ENCODE assay signal across 10 mouse cellular contexts in genomic region chr15:9155325-9155724, GRCm38 (mm10). TPM values are rescaled to one million over a fixed set of nuclear protein-coding genes. Genes with fewer than 3 reads are reported as not detected.
DNase-seq lines count a peak whose midpoint lies in the region; ATAC-seq lines count a peak whose summit lies in the region.
"Had no signal": no experiment of that assay in that cellular context is flagged by ENCODE, and none has a peak within 500 bp of the region (broad histone marks: within the 10 kb centered on the region; RNA-seq: fewer than 3 reads in every experiment).

Skp2 (minus strand) TSS chr15:9155425.

- H3K36me3 ChIP-seq in lung, embryonic 16.5 days (ENCODE audit: control insufficient read depth, insufficient read depth, low read length), result peaks cover 6% of the 10 kb centered on the region; the same call in 1 of the 2 replicates
- H3K36me3 ChIP-seq in embryonic facial prominence, embryonic 15.5 days, result peaks cover 41% of the 10 kb centered on the region
- peaks cover 4% of the 10 kb centered on the region; the same call in 1 of the 2 replicates for H3K36me3 ChIP-seq in intestine, embryonic 15.5 days
- H3K36me3 ChIP-seq in neural tube, embryonic 12.5 days, result peaks cover 21% of the 10 kb centered on the region

- no peak within 1 kb of the TSS for H3K27ac ChIP-seq in lung, embryonic 16.5 days (ENCODE audit: low read length)
- no peak within 1 kb of the TSS for H3K27ac ChIP-seq in embryonic facial prominence, embryonic 15.5 days (replicated peaks)
- no peak within 1 kb of the TSS for H3K27ac ChIP-seq in intestine, embryonic 15.5 days
- H3K27ac ChIP-seq in neural tube, embryonic 12.5 days, result no peak within 1 kb of the TSS

- H3K4me1 ChIP-seq in lung, embryonic 16.5 days (replicated peaks; ENCODE audit: control insufficient read depth, insufficient read depth, low read length), result no peaks in the 10 kb centered on the region
- H3K4me1 ChIP-seq in embryonic facial prominence, embryonic 15.5 days, result no peaks in the 10 kb centered on the region
- no peaks in the 10 kb centered on the region for H3K4me1 ChIP-seq in intestine, embryonic 15.5 days (replicated peaks)
- no peaks in the 10 kb centered on the region for H3K4me1 ChIP-seq in neural tube, embryonic 12.5 days

- intact Hi-C loops in left cerebral cortex, postnatal 10 days (cut with DNase I), result no loop called here

- ATAC-seq in lung, embryonic 16.5 days (ENCODE audit: low read depth), result no peak
- no peak for ATAC-seq in embryonic facial prominence, embryonic 15.5 days (ENCODE audit: insufficient number of reproducible peaks, low FRiP score, low TSS enrichment, low read depth)
- ATAC-seq in intestine, embryonic 15.5 days, result no peak
- ATAC-seq in neural tube, embryonic 12.5 days (ENCODE audit: low FRiP score, low read depth), result no peak

- no peaks in the 10 kb centered on the region for H3K27me3 ChIP-seq in lung, embryonic 16.5 days (ENCODE audit: control insufficient read depth, insufficient read depth, low read depth, low read length)
- no peaks in the 10 kb centered on the region for H3K27me3 ChIP-seq in embryonic facial prominence, embryonic 15.5 days
- no peaks in the 10 kb centered on the region for H3K27me3 ChIP-seq in intestine, embryonic 15.5 days (replicated peaks)
- H3K27me3 ChIP-seq in neural tube, embryonic 12.5 days (replicated peaks), result no peaks in the 10 kb centered on the region

- H3K4me3 ChIP-seq in lung, embryonic 16.5 days (ENCODE audit: low read length), result no peak within 1 kb of the TSS
- H3K4me3 ChIP-seq in embryonic facial prominence, embryonic 15.5 days (replicated peaks), result no peak within 1 kb of the TSS
- H3K4me3 ChIP-seq in intestine, embryonic 15.5 days (replicated peaks), result no peak within 1 kb of the TSS
- H3K4me3 ChIP-seq in neural tube, embryonic 12.5 days, result no peak within 1 kb of the TSS

- DNase-seq in lung, adult 18-20 months, result no peak
- no peak for DNase-seq in left cerebral cortex, postnatal 10 days (ENCODE audit: extremely low spot score in 1 of 2, low spot score in 2 of 2)
- DNase-seq in frontal cortex, postnatal 36 days (ENCODE audit: low spot score in 2 of 2), result no peak
- no peak for DNase-seq in cerebellum, adult 8-10 months
- DNase-seq: kidney, postnatal 4 days; thymus, postnatal 25 days had no signal

- no peak within 1 kb of the TSS for H3K4me2 ChIP-seq in lung, embryonic 16.5 days (ENCODE audit: low read depth, low read length)
- H3K4me2 ChIP-seq in embryonic facial prominence, embryonic 15.5 days (replicated peaks), result no peak within 1 kb of the TSS
- H3K4me2 ChIP-seq in intestine, embryonic 15.5 days (replicated peaks), result no peak within 1 kb of the TSS
- no peak within 1 kb of the TSS for H3K4me2 ChIP-seq in neural tube, embryonic 12.5 days (replicated peaks)

- no peaks in the 10 kb centered on the region for H3K9me3 ChIP-seq in lung, embryonic 16.5 days (ENCODE audit: control insufficient read depth, low read length)
- no peaks in the 10 kb centered on the region for H3K9me3 ChIP-seq in embryonic facial prominence, embryonic 15.5 days (replicated peaks)
- no peaks in the 10 kb centered on the region for H3K9me3 ChIP-seq in intestine, embryonic 15.5 days
- no peaks in the 10 kb centered on the region for H3K9me3 ChIP-seq in neural tube, embryonic 12.5 days

- H3K9ac ChIP-seq in lung, embryonic 16.5 days (ENCODE audit: low read length), result no peak within 1 kb of the TSS
- no peak within 1 kb of the TSS for H3K9ac ChIP-seq in embryonic facial prominence, embryonic 15.5 days
- H3K9ac ChIP-seq in intestine, embryonic 15.5 days, result no peak within 1 kb of the TSS
- no peak within 1 kb of the TSS for H3K9ac ChIP-seq in neural tube, embryonic 12.5 days

RNA-seq across cellular contexts. Expression of gene Skp2, which starts in this region (rescaled TPM):
- 60.2 and 67.4 TPM in 2 replicates for polyA plus RNA-seq in lung, embryonic 16.5 days (2015; fragmentation: Nextera tagmentation; extraction: Ambion mirVana)
- 63.6 and 64.2 TPM in 2 replicates for polyA plus RNA-seq in embryonic facial prominence, embryonic 15.5 days (2015; fragmentation: Nextera tagmentation; extraction: Ambion mirVana)
- 53.8 and 59.5 TPM in 2 replicates for polyA plus RNA-seq in intestine, embryonic 15.5 days (2015; fragmentation: Nextera tagmentation; extraction: Ambion mirVana)
- polyA plus RNA-seq in neural tube, embryonic 12.5 days (2016; fragmentation: Nextera tagmentation; extraction: Ambion mirVana), result 65.7 and 66.1 TPM in 2 replicates
- 1 to 10 TPM; 5.9 to 6.0 TPM for total RNA-seq in left cerebral cortex, postnatal 10 days (2021)
